In genomic region chr12:41215186-41215585, GRCm38 (mm10) we compare ENCODE assay signal across 25 mouse cellular contexts.
"Had no signal": no experiment of that assay in that cellular context is flagged by ENCODE, and none has a peak within 500 bp of the region (broad histone marks: within the 10 kb centered on the region; RNA-seq: fewer than 3 reads in every experiment).

No protein-coding gene starts in this region.

- H3K4me1 ChIP-seq: heart, embryonic 13.5 days; heart, embryonic 15.5 days; hindbrain, embryonic 13.5 days; hindbrain, embryonic 15.5 days; kidney, embryonic 15.5 days; limb, embryonic 13.5 days had no signal

- DNase-seq: forebrain, postnatal 0 days; gastrocnemius, postnatal 14 days; gastrocnemius, postnatal 36 days; heart, adult 11 months; heart, adult 2 months; heart, postnatal 14 days; heart, postnatal 36 days; kidney, adult 11 months; kidney, adult 2 months; kidney, adult 9 months; kidney, postnatal 14 days; kidney, postnatal 36 days; layer of hippocampus, adult 9-11 months; layer of hippocampus, postnatal 36 days; left cerebral cortex, postnatal 4 days had no signal

- H3K27me3 ChIP-seq: heart, embryonic 13.5 days; heart, embryonic 15.5 days; hindbrain, embryonic 13.5 days; hindbrain, embryonic 15.5 days; kidney, embryonic 15.5 days; limb, embryonic 13.5 days had no signal

- H3K27ac ChIP-seq: heart, adult 2 months; heart, embryonic 13.5 days; heart, embryonic 15.5 days; hindbrain, embryonic 13.5 days; hindbrain, embryonic 15.5 days; hindbrain, postnatal 0 days; kidney, embryonic 15.5 days; kidney, postnatal 0 days; limb, embryonic 13.5 days had no signal

- ATAC-seq: forebrain, postnatal 0 days; hindbrain, postnatal 0 days; intestine, embryonic 16.5 days had no signal

- H3K9ac ChIP-seq: forebrain, postnatal 0 days; heart, embryonic 13.5 days; heart, embryonic 15.5 days; hindbrain, embryonic 13.5 days; hindbrain, embryonic 15.5 days; kidney, embryonic 15.5 days; limb, embryonic 13.5 days had no signal

- H3K36me3 ChIP-seq: heart, embryonic 13.5 days; heart, embryonic 15.5 days; hindbrain, embryonic 13.5 days; hindbrain, embryonic 15.5 days; kidney, embryonic 15.5 days; limb, embryonic 13.5 days had no signal

- H3K9me3 ChIP-seq: heart, embryonic 13.5 days; heart, embryonic 15.5 days; hindbrain, embryonic 13.5 days; hindbrain, embryonic 15.5 days; kidney, embryonic 15.5 days had no signal

- H3K4me2 ChIP-seq: heart, embryonic 11.5 days; heart, embryonic 13.5 days; heart, embryonic 15.5 days; hindbrain, embryonic 13.5 days; hindbrain, embryonic 15.5 days; kidney, embryonic 15.5 days; limb, embryonic 13.5 days had no signal

- H3K4me3 ChIP-seq: heart, adult 2 months; heart, embryonic 13.5 days; heart, embryonic 15.5 days; hindbrain, embryonic 13.5 days; hindbrain, embryonic 15.5 days; kidney, embryonic 15.5 days; limb, embryonic 13.5 days had no signal
